Mouse (Mus musculus) neural tube, embryonic 12.5 days (tissue): ENCODE measurements around the gene Gcnt1. TPM values are rescaled to one million over a fixed set of nuclear protein-coding genes. Genes with fewer than 3 reads are reported as not detected.

ENCODE experiments used
- ATAC-seq: fragments of 200-750 bp; cut with Nextera tagmentation; 2 replicates; pipeline ENCODE4 v1.8.0; 2017; ENCODE audit warnings: low read depth, mild to moderate bottlenecking, moderate TSS enrichment, moderate library complexity; ENCODE audit not compliant: low FRiP score
- H3K27ac ChIP-seq: fragments of 300-500 bp; sonication (generic); 2 replicates; pipeline ENCODE4 v1.5.1; 2016
- H3K27me3 ChIP-seq: fragments of 300-500 bp; sonication (generic); replicated peaks from 2 replicates; pipeline ENCODE4 v1.6.1; 2016; ENCODE audit warnings: mild to moderate bottlenecking
- H3K36me3 ChIP-seq: fragments of 300-500 bp; sonication (generic); 2 replicates; pipeline ENCODE4 v1.6.1; 2016; ENCODE audit warnings: mild to moderate bottlenecking
- H3K4me1 ChIP-seq: fragments of 300-500 bp; sonication (generic); 2 replicates; pipeline ENCODE4 v1.6.1; 2016
- H3K4me2 ChIP-seq: fragments of 300-500 bp; sonication (generic); replicated peaks from 2 replicates; pipeline ENCODE4 v1.6.1; 2016; ENCODE audit warnings: mild to moderate bottlenecking
- H3K4me3 ChIP-seq: fragments of 300-500 bp; sonication (generic); 2 replicates; pipeline ENCODE4 v1.5.1; 2016
- H3K9ac ChIP-seq: fragments of 300-500 bp; sonication (generic); 2 replicates; pipeline ENCODE4 v1.6.1; 2016; ENCODE audit warnings: mild to moderate bottlenecking
- H3K9me3 ChIP-seq: fragments of 300-500 bp; sonication (generic); 2 replicates; pipeline ENCODE4 v1.6.1; 2016; ENCODE audit warnings: mild to moderate bottlenecking
- WGBS: fragments of 180-500 bp; shearing (Covaris S2); methylation state at CpG from one replicate; pipeline ENCODE4 v1.1.7; 2016; 5-methylcytosine and 5-hydroxymethylcytosine counted together
- polyA plus RNA-seq: library from polyadenylated mRNA; unstranded; fragments of >200 nt; fragmentation: Nextera tagmentation; extraction: Ambion mirVana; gene quantifications from 2 replicates; pipeline ENCODE4 v1.2.1, GENCODE M21; 2016

Gene Gcnt1
- polyA plus RNA-seq, 1 experiment from 2014 or later: 5.5 TPM

GRCm38 (mm10) chr19:17278381-17279051 lies 94.1 kb downstream of the Gcnt1 start:
- ATAC-seq: no peak
- WGBS: 88% methylated on average over 4 of the region's 4 CpGs
- Histone ChIP-seq H3K9ac (no peak overlapping the region), H3K36me3 (no peaks in the 10 kb centered on the region), H3K27me3 (no peaks in the 10 kb centered on the region), H3K4me1 (no peaks in the 10 kb centered on the region), H3K4me2 (no peak overlapping the region), H3K27ac (no peak overlapping the region), H3K9me3 (no peaks in the 10 kb centered on the region), H3K4me3 (no peak overlapping the region)

Other genes starting within 250 kb of the Gcnt1 start
- gene Rfk, start 21.2 kb upstream of the Gcnt1 start, polyA plus RNA-seq: 94.8 and 94.9 TPM in 2 replicates